Mouse (Mus musculus): ENCODE measurements at regions not wholly inside any gene's neighbourhood (a gene's known extent, or its start where the extent isn't known, plus 50 kb on each side); places are given as distances from the start of the nearest gene placed in this dataset.

GRCm38 (mm10) chr6:49694851-49695250, 127.7 kb upstream of the Npy start:
- TF ChIP-seq ZNF384 (IDR thresholded peaks at IDR 0.05; ENCODE audit: low read depth, low read length) (no peak), HCFC1 (IDR thresholded peaks at IDR 0.05; ENCODE audit: borderline replicate concordance, insufficient read depth, low read length) (no peak), ZC3H11A (IDR thresholded peaks at IDR 0.05; ENCODE audit: borderline replicate concordance, low read depth, low read length) (no peak)
